Mouse (Mus musculus) layer of hippocampus, adult 11-12 months (tissue): ENCODE data around the gene Gab1.
A peak's percentile ranks its signal among the peaks of the same experiment; 100 is the strongest.

Experiments
- DNase-seq: peaks from one replicate; pipeline ENCODE4 v3.0.0; 2022; ENCODE audit warnings: low spot score

Gab1 gene

DNA sequence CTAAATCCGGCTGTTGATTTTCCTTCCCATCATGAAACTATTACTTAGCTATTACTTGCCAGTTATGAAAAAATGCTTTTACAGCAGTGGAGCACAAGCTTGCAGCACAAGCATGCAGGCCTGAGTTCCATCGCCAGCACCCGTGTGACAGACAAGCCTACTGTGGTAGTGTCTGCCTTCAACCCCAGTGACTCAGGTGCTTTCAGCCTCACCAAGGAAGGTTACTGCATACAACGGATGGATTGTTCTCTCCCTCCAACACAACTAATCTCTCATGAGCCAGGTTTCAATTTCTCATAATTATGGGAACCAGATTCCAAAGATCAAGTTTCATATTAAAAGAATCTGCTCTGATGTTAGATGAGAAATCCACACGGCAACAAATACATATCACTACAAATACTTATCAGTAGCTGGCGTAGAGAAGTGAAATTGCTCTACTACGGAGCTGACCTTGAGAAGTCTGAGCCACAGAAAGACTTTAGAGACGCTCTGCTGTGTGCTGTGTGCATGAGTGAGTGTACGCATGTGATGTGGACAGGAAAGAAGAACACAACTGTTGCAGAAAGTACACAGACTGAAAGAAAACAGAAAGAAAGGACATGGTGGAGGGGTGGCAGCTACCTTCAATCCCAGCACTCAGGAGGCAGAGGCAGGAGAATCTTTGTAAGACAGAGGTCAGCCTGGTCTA is 36.4 kb downstream of the Gab1 start:
- DNase-seq = no peak

DNA sequence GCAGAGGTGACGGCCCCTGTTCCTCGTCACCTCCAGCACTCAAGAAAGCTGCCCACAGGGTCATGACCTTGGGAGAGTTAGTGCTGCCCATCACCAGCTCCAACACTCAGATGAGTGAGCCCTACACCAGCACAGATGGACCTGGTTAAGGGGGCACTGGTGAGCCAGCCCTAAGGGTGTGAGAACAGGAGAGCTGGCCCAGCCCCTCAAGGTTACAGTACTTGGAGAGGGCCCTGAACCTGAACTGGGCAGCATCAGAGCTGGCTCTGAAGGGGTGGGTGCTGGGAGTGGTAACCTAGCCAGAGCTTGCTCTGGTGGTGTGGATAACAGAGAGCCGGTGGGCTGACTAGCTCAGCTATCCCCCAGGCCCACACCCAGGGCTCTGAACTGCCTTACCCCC is 37.8 kb downstream of the Gab1 start:
- no peak for DNase-seq

DNA sequence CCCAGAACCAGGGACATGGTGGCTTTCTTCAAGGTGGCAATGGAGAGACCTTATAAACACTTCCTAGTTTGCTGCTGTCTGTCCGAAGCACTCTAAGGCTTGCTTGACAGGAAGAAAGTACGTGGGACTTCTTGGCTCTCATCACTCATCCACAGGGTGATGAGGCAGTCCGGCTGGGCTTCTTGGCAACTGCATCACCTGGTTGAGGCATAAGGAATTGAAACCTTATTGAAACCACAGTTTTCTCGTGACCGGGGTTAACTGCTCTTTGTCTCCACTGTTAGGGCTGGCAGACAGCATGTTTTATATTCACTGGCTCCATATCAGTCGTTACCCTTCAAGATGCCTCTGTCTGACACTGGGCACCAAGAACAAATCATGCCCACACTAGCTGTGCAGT is 40.2 kb downstream of the Gab1 start:
- DNase-seq = no peak

DNA sequence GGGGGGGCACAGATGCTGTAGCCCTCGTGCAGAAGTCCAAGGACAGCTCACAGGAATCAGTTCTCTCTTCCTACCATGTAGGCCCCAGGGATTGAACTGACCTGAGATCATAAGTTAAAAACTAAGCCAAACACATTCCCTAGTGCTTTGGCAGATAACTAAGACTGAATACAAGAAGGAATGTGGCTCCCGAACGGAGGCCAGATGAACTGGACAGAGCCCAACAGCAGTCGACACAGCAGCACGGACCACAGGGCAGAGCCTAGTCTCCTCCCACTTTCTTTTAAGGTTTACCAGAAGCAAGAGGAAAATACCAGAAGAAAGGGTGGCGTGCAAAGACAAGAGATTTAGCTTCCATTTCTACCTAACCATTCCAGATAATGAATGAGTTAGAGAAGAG is 42.1 kb downstream of the Gab1 start:
- no peak for DNase-seq

DNA sequence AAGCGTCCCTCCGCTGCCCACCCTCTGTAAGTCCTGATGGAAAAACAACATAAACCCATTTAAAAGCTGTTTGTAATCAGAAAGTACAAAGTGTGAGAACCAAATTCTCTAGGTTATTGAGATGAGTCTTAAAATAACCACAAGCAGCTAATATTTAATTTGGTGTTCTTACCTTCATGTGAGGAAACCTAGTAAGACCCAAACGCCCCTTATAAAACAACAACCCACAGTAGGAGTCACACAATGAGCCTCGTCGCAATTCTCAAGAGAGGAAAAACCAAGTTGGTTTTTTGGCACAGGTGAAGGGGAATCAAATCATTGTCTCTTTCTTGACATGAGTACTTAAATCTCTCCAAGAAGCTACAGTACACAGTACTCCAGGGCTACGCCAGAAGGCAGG is 44.9 kb downstream of the Gab1 start:
- no peak for DNase-seq

DNA sequence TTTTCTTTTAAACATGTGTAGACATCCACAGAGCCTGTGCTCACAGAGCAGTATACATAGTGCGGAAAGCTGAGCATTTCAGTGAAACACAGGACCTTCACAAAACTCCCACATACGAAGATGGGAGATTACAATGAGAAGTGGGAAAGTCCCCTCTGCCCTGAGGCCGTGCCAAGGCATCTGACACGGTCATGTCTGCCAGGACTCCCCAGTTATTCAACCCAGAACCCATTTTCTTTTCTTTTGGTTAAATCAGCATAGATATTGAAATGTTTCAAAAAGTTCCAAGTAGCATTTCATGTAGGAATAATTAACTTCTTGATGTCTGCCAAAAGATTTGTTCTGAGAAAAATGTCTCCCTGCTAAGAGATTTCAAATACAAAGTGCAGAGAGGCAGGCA is 45.9 kb downstream of the Gab1 start:
- DNase-seq = no peak

DNA sequence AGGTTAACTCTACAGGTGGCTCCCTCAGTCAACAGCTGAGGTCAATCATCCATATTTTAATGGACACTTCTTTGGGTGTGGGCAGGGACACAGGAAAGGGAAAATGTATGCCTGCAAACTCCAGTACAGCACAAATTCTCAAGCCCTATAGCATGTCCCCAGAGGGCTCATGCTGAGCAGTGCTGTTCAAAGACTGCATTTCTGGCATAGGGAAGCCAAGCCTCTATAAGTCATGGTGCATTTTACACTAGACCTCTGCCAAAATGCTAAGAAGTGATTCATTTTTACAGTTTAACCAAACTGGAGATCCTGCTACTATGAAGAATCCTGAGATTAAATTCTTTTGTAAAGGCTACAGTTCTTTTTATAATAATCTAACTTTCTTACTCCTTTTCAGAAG is 47.8 kb downstream of the Gab1 start:
- no peak for DNase-seq

DNA sequence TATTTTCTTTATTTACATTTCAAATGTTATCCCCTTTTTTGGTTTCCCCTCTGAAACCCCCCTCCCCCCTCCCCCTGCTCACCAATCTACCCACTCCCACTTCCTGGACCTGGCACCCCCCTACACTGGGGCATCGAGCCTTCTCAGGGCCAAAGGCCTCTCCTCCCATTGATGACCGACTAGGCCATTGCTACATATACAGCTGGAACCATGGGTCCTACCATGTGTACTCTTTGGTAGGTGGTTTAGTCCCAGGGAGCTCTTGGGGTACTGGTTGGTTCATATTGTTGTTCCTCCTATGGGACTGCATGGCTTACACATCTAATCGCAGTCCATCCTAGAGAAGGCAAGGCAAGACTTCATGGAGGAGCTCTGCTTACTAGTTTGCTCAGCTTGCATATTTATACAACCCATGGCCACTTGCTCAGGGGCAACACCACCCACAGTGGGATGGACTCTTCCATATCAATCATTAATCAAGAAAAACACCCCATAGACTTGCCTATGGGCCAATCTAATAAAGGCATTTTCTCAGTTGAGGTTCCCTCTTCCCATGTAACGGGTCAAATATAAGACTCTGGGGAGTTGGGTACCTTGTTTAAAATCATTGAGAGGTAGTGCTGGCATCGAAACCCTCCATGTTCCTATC is 48.3 kb downstream of the Gab1 start:
- no peak for DNase-seq

DNA sequence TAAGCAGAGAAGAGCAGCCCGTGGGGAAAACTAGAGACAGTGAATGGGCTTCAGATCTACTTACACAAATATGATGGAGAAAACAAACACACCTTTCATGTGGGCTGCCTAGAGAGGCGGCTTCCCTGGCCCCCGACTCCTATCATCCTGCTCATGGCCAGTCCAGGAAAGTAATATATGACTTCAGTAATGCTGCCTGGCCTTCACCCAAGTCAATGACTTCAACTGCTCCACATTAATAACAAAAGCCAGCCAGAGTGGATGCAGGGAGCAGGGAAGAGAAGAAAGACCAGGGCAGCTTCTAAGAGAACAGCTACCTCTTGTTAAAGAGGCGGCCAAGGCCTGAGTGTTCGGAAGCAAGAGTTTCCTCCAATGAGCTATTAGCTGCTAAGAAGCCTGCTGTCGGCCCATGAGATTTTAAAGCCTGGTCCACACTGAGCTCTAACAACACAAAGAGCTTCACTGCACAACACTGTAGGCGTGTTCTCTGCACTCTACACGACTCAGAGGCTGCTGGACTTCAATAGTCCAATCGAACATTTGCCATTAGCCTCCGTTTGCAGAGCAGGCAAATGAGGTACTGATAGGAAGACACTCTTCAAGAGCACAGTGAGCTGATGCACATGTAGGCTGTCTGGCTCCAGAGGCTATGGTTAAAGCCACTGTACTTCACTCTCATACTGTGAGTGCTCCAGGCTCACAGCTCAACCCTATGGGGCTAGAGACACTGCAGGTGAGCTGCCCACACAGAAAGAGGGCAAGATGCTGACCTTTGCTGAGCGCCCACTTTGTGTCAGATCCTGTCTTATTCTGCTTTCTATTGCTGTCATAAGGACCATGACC is 49.4 kb downstream of the Gab1 start:
- DNase-seq = no peak

DNA sequence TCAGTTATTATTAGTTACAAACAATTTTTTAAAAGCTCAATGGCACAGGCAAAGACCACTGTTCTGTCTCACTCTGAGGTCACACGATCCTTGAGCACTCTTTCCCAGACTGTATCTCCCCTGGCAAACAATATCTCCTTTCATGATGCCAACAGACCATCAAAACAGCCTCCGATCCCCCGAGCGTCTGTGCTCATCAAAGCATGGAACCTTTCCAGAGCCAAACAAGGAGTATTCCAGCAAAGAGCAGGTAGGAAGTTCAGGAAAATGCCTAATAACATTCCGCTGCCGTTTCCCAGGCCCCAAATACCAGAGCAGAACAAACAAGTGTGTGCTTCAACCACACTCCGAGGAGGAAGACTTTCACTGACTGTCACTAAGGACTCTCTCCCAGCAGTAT is 50.2 kb downstream of the Gab1 start:
- DNase-seq = no peak

DNA sequence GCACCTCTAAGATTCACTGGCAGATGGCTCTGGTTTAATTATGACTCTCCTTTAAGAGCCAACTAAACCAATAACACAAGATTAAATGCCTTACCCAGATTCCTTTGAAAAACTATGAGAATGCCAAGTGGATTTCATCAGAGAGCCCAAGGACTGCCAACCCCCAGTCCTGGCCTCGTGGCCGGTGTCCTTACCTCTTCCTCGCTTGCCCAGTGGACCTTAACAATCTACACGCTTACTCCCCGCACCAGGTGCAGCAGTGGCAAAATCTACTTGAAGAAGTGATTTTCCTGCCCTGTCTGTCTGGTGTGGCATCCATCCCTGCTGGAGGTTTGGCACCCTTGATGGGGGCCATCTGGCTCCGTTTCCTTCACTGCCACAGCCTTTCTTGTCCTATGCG is 53.3 kb downstream of the Gab1 start:
- no peak for DNase-seq

DNA sequence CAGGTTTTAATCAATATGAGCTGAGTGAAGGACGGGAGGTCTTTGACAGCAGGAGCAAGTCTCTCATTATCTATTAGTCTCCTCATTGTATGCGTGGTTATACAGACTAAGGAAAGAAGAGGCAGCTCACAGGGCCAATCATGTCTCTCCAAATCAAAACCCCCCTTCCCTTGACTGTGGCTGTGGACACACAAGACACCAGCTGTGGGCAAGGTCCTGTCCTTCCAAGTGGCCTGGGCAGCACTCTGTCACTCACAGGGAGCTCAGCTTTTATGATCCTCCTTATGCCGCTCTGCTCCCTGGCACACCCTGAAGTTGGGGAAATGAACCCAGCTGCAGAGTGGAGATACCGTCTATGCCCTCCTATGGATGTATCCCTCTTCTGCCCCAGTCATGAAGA is 55.2 kb downstream of the Gab1 start:
- no peak for DNase-seq

DNA sequence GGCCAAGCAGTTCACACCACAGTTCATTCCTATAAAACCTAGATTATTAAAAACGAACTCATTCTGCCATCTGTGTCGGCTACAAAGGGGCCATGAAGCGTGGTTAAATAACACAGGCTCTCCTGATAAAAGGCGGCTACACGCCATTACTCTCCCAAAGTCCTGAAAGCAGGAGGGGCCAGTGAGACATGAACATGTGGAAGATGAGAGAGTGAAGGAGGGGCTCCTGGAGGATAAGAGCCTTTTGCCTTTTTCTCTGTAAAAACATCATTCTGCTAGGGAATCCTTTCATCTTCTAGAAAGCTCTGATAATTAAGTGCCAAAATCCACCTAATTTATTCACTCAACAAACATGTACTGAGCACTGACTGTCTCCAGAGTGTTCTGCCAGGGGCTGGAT is 55.9 kb downstream of the Gab1 start:
- no peak for DNase-seq

DNA sequence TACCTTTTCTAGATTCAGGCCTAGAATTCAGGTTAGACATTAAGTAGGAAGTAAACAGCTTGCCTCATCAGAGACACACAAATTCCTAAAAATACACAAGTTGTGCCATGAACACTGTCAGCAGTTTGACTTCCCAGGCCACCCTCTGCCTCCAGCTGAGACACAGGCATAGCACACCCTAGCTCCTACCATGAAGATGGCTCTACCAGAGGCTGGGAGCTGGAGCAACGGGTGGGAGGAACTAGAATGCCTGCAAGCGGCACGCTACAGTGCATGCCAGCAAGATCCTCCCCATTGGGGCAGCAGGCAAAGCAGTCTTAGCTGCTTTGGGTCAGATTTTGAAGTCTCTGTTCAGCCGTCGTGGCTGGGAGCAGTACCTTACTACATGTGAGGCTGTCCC is 57.1 kb downstream of the Gab1 start:
- DNase-seq = no peak

DNA sequence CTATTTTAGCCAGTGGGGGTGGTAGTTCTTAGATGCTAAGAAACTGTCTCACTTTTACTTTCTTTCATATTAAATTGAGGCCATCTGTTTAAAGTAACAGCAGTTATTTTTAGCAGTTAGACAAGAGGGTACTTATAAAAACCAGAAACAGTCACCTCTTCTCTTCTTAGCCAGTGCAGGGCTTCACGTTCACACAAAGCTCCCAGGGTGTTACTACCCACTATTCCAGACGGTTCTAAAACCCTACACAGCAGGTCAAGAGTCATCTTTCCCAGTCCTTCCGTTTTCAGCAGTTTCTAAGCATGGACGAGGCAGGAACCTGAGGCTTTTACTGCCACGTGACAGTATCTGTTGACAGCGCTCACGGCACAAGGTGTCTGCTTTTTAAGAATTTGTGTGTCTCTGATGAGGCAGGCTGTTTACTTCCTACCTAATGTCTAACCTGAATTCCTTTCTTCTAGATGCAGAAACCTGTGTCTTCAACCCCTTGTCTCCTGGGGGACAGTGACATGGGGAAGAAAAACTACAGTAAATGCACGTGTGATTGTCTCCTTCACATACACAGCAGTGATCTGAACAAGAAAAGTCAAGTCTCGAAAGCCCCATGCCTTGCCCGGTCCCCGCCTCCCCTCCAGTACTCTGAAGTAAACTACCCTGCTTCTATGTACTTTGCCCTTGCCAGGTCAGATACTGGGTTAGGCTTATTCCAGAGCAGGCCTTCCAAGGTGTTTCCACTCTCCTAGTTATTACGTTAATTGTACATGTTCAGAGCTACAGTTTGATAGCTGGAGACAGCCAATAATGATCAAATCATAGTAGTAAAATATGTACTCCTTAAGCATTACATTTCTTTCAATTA is 58.7 kb downstream of the Gab1 start:
- DNase-seq = no peak

DNA sequence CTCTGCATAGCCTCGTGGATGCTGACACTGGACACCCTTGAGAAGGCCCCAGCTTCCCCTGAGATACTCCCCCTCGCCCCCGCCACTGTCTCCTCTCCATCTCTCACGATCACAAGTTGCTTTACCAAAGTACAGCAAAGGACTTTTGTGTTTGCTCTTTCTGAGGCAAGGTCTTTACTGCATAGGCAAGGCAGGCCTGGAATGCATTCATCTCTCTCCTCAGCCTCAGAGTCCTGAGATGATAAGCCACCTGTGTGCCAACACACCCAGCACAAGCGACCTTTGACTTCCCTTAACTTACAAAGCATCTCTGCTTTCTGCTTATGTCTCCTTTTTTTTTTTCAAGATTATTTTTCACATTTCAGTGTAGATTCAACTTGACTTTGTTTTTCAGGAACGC is 61.3 kb downstream of the Gab1 start:
- DNase-seq = no peak

DNA sequence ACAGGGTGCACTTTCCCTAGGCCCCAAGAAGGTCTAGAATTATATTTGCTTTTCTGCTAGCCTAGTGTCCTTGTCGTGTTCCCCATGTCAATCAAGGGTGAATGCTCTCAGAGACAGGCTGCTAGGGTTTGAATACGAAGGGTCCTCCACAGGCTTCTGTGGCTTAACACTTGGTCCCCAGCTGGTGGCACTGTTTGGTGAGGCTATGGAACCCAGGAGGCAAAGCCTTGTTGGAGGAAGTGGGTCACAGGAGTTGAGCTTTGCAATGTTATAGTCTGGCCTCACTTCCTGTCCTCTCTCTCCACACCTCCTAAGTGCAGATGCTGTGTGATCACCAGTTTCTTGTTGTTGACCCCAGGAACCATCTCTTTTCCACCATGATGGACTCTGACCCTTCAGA is 63.3 kb downstream of the Gab1 start:
- DNase-seq = no peak

DNA sequence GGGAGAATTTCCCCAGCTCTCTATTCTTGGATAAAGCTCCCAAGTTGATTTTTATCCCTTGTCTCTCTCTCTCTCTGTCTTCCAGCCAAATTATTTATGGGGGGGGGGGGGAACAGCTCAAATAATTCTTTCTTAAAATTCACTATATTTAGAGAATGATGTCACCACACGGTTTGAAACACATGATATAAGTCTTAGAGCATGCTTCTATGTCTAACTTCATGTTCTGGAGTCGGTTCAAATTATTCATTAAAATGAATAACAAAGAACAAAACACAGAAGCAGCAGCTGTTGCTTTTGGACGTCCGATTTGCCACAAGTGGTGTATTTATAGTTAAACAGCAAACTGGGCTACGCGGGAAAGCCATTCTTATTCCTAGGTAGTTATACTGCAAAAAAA is 65.1 kb downstream of the Gab1 start:
- no peak for DNase-seq

DNA sequence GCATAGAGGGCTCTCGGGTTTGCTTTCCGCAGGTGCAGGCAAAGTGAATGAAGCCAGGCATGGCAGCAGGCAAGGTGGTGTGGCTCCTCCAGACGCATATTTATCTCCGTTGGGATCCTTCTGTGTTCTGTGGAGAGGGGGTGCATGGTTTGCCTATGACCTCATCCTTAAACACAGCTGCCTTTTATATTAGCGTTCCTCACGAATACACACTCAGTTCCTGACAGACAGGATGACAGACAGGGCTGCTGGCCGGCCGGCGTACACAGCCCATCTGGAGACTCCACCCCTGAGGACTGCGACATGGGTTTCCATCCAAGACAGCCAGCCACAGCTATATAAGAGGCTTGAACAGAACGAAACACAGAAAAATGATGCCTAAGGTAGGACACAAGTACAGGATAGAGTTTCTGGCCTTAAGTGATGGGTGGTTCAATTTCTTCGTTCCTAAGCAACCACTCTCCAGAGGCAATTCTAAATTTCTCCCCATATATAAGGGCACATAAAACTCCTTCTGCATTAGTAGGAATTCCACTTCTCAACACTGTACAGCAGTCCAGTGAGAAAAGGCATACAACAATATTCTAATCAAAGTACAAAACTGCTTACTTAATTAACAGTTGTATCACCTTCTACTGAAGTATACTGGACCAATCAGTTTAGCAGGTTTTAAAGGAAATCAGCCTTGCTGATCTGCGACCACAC is 66.1 kb downstream of the Gab1 start:
- DNase-seq = no peak

DNA sequence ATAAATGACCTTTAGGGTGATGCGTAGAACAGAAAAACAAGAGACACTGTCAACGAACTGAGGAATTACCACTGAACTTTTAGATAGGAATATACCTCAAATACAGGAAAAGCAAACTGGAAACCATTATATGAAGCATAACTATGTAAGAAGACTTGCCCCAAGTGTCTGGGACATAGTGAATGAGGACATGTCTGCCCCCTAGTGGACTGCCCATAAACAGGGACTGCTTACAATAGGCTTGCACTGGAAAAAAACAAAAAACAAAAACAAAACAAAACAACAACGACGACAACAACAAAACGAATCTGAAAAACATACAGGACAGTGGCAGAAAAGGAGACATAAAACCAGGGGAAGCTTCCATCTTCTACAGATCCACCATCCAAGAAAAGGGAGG is 66.9 kb downstream of the Gab1 start:
- DNase-seq = peak; percentile 59

DNA sequence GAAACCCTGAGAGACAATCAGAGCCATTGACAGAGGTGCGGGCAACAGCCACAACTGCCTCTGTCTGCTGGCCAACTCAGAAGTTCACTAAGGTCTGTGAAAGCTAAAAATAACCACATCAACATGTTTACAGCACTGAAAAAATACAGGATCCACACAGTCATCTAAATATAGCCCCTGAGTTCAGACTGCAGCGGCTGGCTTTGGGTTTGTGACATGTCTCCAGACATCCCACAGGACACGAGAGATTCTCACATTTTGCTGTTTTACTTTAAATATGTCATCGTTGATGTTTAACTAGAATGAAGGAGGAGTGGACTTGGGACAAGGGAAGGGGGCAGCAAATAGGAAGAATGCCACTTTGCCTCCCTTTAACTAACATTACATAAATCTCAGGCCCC is 68.7 kb downstream of the Gab1 start:
- no peak for DNase-seq

DNA sequence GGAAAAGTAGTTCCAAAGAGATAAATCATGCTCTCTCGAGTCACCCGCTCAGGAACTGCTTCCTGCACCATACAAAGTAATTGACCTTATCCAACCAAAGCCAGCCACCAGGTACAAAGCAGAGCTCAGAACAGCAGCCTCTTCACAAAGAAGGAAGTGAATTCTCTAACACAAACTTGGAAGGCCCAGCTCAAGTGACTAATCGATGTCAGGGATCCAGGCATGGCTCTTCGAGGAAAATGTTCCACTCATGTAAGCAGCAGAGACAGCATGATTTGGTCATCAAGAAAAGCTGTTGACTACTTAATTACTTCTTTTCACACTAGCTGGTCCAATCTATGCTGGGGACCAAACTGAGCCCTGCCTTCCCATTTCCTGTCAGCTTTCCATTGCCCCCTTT is 69.4 kb downstream of the Gab1 start:
- DNase-seq = no peak
